Mouse (Mus musculus) regulatory T cell (primary cell): Measurements from ENCODE around the gene Svep1.

Experiments
- in situ Hi-C: fragments of 300-600 bp; cut with MboI, MseI; formaldehyde crosslinking; loops from one replicate; pipeline ENCODE4 v1.15.1; 2025; ENCODE audit warnings: high pct_unique_total_duplicates

Svep1 gene

DNA sequence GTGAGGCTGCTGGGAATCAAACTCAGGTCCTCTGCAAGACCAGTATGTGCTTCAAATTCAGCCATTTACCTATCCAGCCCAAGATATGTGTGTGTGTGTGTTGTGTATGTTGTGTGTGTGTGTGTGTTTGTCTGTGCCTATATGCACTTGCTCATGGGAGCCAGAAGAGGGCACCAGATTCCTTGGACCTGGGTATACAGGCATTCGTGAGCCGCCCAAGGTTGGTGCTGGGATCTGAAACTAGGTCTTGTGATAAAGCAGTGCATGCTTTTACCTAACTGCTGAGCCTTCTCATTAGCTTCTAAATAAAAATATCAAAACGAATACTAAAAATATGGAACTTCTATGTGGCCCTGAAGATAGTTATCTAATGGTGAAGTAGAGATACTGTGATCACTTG is 121.3 kb downstream of the Svep1 start:
- in situ Hi-C loops, result loop anchor here (5.0 kb wide), 1 partner anchor 167 kb away; no protein-coding TSS in a partner anchor

DNA sequence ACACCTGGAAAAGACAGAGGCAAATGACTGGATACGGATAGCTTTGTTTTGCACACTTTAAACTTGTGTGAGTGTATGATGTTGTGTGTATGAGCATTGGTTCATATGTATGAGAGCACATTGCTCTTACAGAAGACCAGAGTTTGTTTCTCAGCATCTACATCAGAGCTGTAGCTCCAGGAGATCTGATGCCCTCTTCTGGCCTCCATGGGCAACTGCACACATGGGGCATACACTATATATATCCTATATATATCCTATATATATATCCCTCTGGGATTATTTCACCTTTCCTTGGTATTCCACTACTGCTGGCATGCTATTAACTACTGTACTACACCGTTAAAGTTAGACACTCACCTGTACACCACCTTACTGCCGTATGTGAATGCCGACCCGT is 122.5 kb downstream of the Svep1 start:
- in situ Hi-C loops, result no loop called here

DNA sequence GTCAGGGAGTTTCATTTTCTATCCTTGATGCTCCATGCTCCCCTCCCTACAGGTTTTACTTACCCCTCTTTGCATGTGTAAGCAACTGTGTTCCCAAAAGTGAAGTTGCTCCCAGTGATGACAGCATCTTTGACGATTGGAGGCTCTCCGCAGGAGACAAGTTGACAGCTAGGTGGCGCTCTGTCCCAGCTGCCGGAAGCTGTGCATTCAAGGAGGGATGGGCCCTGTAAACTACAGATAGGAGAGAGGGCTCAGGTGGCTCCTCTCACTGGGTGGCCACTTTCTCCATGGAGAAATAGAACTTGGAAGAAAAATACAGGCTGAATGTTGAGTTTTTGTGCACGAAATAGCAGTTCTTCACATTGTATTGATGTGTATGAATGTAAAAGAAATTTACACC is 124.1 kb downstream of the Svep1 start:
- in situ Hi-C loops, result no loop called here

DNA sequence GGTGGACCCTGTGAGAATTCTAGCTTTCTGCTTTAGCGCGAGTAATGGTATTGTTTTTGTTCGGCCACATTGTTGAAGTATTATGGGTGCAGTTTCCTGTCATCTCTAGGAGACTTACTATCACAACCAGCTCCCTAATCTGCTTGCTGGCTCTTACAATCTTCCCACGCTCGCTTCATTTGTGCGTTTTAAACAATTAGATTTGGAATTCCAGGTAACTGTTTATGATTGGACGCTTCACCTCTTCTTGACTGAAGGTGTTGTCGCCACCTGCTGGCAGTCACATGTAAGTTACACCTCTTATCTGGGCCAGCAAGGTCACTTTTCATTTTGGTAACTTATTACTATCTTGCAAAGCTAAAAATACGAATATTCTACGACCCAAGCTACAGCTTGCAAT is 127.0 kb downstream of the Svep1 start:
- in situ Hi-C loops, result loop anchor here (10.0 kb wide), 1 partner anchor 175 kb away; no protein-coding TSS in a partner anchor

DNA sequence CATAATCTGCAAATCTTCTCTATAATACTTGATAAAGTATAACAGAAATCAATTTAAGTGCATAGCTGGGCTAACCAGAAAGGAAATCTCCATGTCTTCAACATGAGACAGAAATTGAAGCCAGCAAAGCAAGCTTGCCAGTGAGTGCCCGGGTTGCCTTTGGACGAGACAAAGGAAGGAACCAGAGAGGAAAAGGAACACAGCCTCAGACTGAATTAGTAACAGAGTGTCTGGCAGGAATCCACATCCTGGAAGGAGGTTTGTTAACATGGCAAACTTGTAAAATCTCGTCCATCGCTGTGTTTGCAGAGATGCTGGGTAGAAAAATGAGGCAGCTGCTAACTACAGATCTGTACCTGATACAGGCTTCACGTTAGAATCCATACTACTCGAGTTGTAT is 128.7 kb downstream of the Svep1 start:
- in situ Hi-C loops, result loop anchor here (10.0 kb wide), 1 partner anchor 173 kb away; no protein-coding TSS in a partner anchor

DNA sequence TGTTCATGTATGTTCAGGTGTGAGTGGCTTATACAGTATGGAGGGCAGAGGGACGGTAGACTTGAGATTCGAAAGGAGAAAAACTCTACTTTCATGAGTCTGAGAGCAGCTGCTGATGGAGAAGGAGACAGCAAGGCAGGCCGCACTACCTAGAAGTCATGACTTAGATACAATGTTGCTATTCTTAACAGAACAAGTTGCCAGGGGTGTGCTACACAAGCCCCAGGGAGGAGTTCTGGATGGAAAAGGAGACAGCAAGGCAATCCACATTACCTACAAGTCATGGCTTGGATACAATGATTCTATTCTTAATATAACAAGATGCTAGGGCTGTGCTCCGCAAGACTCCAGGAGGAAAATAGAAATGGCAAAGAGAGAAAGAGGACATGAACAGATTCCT is 129.1 kb downstream of the Svep1 start:
- in situ Hi-C loops, result loop anchor here (10.0 kb wide), 1 partner anchor 173 kb away; no protein-coding TSS in a partner anchor

DNA sequence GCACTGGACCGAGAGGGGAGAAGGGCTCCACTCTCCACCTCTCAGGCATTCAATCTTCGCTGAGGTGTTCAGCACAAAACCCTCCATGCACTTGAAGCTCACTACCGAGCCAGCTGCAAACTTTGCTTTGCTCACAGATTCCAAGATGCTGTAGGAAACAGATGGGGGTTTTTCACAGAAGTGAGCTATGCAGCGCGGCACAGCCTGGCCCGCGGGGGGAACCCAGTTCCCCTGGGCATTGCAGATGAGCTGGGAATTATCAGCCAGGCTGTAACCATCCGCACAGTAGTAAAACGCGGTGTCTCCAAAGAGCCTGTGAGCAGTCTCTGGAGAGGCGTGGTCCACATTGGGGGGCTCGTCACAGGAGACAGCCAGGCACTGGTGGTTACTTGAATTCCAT is 133.8 kb downstream of the Svep1 start:
- in situ Hi-C loops, result loop anchor here (10.0 kb wide), 1 partner anchor 168 kb away; no protein-coding TSS in a partner anchor

DNA sequence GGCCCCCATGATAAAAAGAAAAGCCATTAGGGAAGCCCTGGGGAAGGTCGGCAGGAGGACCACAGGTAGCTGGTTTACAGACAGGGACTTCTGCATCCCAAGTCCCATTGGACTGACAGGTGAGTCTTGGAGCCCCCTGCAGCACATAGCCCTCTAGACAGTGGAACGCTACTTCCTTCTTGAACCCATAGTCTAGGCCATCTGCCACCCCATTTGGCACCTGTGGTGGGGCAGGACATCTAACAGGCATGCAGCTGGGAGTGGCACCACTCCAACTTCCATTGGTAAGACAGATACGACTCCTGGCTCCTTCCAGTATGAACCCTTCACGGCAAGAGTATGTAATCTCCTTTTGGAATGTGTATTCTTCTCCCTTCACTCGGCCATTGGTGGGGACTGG is 137.8 kb downstream of the Svep1 start:
- in situ Hi-C loops, result no loop called here

DNA sequence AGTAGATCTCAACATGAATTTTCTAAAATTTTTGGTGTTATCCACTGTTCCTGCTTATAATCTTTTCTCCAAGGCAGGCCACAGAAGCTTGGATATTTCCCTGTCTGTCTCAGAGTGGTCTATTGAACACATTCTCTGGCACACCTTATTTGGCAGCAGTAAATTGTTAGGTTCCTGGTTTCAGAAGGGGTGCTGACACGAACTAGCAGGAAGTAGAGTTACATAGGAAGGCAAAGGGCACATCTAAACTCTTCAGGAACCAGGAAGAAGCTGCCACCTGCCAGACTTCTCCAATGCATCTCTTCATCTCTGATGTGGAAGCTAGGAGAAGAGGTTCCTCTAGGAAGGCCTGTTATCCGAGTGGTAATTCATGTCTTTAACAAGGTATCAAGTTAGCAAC is 141.9 kb downstream of the Svep1 start:
- in situ Hi-C loops, result no loop called here

DNA sequence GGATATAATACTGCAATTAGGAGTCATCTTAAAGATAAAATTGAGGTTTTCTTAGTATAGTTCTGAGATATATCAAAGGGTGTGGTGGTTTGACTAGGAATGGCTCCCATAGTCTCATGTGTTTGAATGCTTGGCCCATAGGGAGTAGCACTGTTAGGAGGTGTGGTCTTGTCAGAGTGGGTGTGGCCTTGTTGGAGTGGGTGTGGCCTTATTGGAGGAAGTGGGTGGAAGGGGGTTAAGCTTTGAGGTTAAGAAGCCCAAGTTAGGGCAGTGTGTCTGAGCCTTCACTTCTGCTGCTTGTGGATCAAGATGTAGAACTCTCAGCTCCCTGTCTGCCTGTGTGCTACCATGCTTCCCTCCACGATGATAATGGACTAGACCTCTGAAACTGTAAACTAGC is 143.7 kb downstream of the Svep1 start:
- in situ Hi-C loops, result no loop called here

DNA sequence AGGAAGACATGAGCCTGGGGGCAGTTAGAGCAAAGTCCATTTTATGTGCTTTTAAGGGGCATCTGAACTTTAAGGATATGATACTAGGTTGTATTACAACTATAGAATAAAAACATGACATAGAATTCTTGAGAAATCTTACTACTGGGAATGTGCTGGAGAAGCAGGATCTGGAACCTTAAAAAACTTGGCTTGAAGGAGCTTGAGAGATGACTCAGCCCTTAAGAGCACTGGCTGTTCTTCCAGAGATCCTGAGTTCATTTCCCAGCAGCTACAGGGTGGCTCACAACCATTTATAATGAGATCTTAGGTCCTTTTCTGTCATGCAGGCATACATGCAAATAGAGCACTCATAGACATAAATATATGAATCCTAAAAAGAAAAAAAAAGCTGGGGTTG is 151.0 kb downstream of the Svep1 start:
- in situ Hi-C loops, result no loop called here

DNA sequence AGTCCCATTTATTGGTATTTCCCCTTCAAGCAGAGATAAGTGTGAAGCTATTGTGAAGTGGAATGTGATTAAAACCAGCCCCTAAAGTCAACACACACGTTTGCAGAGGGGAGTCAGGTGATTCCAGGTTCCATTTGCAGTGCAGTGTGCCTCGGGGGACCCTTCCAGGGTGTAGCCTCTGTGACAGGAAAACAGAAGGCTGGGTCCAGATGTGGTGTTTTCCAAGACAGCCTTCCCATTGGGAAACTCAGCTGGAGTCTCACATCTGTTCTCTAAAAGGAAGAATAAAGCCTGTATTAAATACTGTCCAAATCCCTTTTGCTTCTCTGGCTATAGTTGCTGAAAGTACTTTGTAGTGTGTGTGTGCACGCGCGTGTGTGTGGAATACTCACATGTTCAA is 152.2 kb downstream of the Svep1 start:
- in situ Hi-C loops, result no loop called here

DNA sequence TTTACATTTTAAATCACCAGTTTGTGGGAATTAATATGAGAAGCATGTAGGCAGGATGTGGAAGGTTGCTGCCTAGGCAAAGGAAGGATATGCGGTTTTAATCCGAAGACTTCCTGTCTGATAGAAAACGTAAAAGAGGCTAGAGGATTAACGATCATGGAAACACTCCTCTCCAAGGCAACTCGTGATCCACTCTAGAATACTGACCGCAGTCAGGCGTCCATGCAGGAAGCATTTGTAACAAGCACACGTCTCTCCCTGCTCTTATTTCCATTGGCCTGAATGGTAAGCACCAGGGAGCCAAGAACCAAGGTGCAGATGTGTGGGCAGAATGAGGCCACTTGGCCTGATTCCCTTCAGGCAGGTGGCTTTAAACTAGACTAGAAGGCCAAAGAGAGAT is 155.9 kb downstream of the Svep1 start:
- in situ Hi-C loops, result no loop called here

DNA sequence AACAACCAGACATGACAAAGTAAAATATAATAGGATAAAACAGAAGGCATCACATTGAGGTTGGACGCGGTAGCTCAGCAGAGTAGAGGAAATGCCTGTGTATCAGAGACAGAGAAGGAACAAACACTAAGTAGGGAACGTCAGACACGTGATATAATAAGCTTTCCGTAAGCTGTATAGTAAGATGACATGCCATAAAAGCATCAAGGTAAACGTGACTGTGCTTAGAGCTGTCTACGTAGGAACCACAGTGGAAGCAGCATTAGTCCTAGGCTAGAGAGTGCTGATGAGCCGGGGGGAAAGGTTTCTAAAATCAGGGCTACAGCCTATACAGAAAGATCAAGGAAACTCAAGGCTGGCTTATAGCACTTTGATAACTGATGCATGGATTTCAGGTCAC is 156.4 kb downstream of the Svep1 start:
- in situ Hi-C loops, result no loop called here

DNA sequence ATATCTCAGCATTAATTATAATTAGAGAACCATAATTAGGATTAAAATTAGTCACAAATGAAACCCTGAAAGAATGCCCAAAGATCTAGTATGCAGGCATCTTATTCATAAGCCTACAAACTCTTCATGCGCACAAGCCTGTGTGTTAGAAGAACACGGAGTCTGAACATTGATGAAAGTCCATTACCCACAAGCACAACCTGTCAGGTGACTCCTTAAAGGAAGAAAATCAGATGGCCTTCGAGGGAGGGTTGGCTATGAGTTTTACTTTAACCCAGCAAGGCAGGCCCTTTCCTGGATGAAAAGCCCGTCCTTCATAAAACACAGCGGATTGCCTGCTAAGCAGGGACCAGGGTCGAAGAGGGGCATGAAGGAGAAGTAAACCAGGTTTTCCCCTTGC is 161.8 kb downstream of the Svep1 start:
- in situ Hi-C loops, result no loop called here

DNA sequence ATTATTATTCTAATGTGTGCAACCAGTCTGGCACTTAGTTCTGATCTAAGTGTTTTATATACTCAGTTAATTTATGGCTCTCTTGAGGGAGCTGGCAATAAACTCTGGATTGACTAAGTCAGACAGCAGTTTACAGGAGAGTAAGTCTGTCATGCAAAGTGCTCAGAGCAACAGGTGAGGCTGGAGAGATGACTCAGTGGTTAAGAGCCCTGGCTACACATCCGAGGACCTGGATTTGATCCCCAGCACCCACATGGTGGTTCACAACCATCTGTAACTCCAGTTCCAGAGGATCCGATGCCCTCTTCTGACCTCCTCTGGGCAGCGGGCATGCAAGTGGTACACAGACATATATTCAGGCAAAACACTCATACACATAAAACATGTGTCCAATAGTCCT is 162.3 kb downstream of the Svep1 start:
- in situ Hi-C loops, result no loop called here

DNA sequence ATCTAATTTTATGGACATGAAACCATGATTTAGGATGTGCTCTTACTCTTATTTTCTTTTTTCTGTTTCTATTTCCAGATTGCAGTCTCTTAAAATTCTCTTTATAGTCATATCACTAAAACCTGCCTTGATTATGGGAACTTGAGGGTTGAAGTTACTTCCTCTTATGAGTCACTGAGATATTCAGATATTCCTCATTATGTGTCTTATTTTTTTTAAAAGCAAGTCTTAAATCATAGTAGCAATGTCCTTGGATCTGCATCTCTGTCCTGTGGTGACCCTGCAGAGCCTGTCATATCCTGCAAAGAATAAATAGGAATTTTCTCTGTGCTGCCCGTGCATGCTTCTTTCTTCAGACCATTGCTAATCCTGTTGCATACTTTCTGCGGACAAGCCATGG is 166.6 kb downstream of the Svep1 start:
- in situ Hi-C loops, result no loop called here

DNA sequence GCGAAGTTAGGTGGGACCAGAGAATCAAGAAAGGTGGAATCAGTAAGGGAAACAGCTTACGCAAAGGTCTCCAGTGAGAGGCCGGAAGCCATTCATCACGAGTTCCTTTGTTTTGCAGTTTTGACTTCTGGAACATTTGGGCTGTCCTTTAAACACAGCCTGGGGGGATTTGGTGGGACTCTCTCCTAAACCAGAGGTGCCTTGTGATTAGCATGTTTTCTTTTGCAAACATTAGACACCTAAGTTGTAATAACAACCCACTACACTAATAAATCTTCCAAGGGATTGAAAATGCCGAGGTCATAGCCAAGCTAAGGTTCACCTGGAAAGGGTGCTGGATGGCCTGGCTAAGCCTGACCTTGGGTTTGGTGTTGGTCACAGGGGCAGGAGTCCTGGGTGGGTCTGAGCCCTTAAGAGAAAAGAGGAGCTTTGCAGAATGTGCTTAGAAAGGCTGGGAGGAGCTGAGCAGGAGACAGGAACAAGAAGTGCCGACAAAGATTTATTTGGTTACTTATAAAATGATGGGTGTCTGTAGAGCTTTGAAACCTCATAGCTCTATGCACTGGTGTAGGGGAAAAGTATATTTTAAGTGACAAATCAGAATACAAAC is 169.5 kb downstream of the Svep1 start:
- in situ Hi-C loops, result loop anchor here (10.0 kb wide), 1 partner anchor 678 kb away; no protein-coding TSS in a partner anchor

DNA sequence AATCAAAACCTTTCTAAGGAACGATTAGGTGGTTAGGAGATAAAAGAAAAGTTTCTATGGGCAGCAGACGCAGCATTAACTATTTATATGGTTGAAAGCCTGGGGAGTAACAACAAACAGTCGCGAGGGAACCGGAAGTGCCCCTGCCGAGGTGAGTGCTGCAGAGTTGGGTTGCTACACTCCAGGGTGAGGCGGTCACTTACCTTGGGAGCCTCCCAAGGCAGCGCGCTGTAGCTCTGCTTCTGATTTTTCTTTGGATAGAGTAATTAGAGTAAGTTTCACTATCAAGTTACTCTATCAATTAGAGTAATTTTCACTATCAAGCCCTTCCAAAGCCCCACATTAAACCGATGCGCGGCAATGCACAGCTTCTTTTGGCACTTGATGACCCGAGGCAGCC is 172.0 kb downstream of the Svep1 start:
- in situ Hi-C loops, result loop anchor here (10.0 kb wide), 1 partner anchor 680 kb away; no protein-coding TSS in a partner anchor

DNA sequence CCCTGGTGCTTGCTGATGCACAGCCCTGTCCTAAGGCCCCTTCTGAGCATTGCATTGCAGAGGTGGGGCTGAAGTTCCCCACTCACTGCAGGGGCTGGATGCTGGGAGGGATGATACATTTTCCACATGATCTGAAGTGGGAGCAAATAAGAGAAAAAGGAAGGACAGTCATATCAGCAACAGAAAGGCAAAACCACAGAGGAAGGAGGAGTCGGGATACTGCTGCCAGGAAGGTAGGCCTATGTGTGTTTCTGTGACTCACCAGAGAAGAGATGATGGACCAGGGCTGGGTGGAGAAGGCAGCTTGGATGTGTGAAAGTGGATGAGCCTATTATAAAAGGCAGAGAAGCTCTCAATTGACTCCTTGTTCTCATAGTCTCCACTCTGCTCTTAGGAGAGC is 173.9 kb downstream of the Svep1 start:
- in situ Hi-C loops, result loop anchor here (10.0 kb wide), 1 partner anchor 682 kb away; no protein-coding TSS in a partner anchor

DNA sequence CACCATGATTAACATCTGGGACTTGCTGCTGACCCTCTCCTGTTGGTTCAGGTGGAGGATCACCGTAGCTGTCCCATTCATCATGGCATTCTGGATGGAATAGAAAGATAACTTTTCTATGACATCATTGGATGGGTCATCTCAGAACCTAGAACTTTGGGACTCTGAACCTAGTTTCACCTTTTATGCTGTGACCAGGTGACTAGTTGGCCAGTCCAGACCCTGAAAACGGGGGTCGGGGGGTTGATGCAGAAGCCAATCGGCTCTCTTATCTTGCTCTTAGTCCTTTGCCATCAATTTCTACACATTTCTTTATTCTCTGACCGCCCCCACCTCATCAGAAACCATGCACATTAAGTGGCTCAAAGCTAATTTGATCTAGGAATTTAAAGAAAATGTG is 197.6 kb downstream of the Svep1 start, which contains the start of gene Txndc8:
Gene Txndc8, minus strand, starts transcription at position 101 of the 400 bp plus-strand sequence.
- in situ Hi-C loops, result no loop called here

DNA sequence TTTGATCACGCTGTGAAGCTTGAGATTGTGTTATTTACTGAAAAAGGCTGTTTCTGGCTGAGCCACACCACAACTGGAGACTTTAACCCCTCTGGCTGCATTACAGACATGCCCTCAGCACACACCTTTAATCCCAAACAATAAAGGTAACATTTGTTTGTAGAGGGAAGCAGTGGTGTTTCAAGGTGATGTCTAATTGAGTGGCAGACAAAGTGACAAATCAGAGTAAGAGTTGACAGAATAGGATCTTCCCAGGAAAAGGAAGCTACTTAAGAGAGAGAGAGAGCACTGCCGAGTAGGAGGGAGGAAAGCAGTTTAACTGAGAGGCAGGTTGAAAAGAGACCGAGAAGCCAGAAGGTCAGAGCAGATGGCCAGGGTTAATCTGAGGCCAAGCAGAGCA is 203.2 kb downstream of the Svep1 start:
- in situ Hi-C loops, result no loop called here
